Mouse (Mus musculus) embryonic fibroblast, embryonic 13.5 days (primary cell): ENCODE data around the gene Trnp1. TPM values are rescaled to one million over a fixed set of nuclear protein-coding genes. Genes with fewer than 3 reads are reported as not detected.

ENCODE experiments used
- H3K27ac ChIP-seq: 2 replicates; pipeline ENCODE4 v1.5.1; 2012; ENCODE audit warnings: low read length, control low read depth, inconsistent platforms; ENCODE audit not compliant: insufficient read depth
- H3K4me1 ChIP-seq: 2 replicates; pipeline ENCODE4 v1.6.1; 2011; ENCODE audit warnings: low read length; ENCODE audit not compliant: control insufficient read depth, insufficient read depth
- H3K4me3 ChIP-seq: 2 replicates; pipeline ENCODE4 v1.5.1; 2011; ENCODE audit warnings: mild to moderate bottlenecking, control low read depth, low read length; ENCODE audit not compliant: insufficient read depth
- CTCF ChIP-seq: IDR thresholded peaks from 2 replicates; pipeline ENCODE4 v1.5.1; 2011; ENCODE audit warnings: mild to moderate bottlenecking, control low read depth, low read length, moderate library complexity, borderline replicate concordance; ENCODE audit not compliant: insufficient read depth
- POLR2A ChIP-seq: IDR thresholded peaks from 2 replicates; pipeline ENCODE4 v1.6.1; 2011; ENCODE audit warnings: low read depth, mild to moderate bottlenecking, control low read depth, low read length, moderate library complexity
- polyA plus RNA-seq: library from polyadenylated mRNA; stranded (reverse); fragments of >200 nt; gene quantifications from 2 replicates; pipeline ENCODE4 v1.2.4, GENCODE M21; 2011; ENCODE audit warnings: low read depth; ENCODE audit not compliant: missing spikeins, insufficient read length

The Trnp1 gene
- polyA plus RNA-seq, 1 experiment, result 37.4 TPM

DNA sequence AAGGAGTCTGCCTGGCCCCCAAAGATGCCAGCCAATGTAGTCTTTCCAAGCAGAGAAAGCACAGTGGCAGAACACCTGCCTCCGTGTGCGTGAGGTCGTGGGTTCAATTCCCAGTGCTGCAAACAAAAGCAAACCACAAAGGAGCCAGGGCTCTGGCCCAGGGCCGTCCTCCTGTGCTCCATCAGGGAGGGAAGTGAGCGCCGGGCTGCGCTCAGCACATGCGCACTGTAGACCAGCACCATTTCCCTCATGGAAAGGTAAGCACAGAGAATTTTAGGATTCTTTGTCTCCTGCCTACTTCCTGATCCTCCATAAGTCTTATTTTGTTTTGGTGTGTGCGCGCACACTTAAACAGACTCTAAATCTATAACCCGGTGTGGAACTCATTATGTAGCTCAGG lies 50.4 kb downstream of the Trnp1 start:
- H3K4me3 ChIP-seq, result no peak overlapping the region
- H3K27ac ChIP-seq, result no peak overlapping the region
- TF ChIP-seq CTCF (no peak), POLR2A (no peak)
- peaks cover 8% of the 10 kb centered on the region; the same call in 1 of the 2 replicates for H3K4me1 ChIP-seq

DNA sequence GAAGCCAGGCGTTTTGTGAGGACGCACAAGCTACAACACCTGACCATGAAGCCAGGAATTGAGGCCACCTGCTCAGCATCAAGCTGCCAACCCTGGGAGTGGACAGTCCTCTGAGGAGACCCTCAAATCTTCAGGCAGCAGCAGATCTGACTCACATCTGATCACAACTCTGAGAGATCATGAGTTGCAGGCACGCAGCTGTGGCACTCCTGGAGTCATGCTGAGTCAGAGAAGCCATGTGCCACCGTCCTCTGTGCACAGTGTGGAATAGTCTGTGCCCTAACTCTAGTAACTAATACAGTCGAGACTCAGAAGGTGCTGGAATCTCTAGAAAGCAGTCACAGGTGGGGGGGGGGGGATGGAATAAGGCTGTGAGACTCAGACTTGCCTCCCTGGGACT lies 51.0 kb downstream of the Trnp1 start:
- TF ChIP-seq POLR2A, result no peak
- no peak for TF ChIP-seq CTCF
- Histone ChIP-seq H3K4me1 (peaks cover 8% of the 10 kb centered on the region; the same call in 1 of the 2 replicates), H3K27ac (no peak overlapping the region), H3K4me3 (no peak overlapping the region)

DNA sequence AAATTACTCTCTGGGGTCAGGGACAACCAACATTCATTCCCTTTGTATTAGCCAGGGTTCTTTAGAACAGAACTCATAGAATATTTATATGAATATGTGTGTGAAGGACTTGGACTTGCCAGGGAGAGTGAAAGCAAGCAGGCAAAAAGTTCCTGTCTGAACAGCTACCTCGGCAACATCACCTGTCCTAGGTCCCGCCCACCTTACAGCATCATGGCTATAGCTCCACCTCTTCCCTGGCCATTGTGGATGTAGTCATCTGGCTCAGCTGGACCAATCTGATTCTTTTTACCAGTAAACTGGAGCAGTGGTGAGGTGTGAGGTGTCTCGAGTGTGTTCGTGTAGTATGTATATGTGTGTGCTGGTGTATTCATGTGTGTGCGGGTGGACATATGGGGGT lies 52.6 kb downstream of the Trnp1 start:
- Histone ChIP-seq H3K27ac (no peak overlapping the region), H3K4me3 (no peak overlapping the region), H3K4me1 (peaks cover 8% of the 10 kb centered on the region; the same call in 1 of the 2 replicates)
- TF ChIP-seq POLR2A (no peak), CTCF (no peak)

- no peak for TF ChIP-seq POLR2A
- Histone ChIP-seq H3K27ac (no peak overlapping the region), H3K4me1 (peaks cover 8% of the 10 kb centered on the region; the same call in 1 of the 2 replicates), H3K4me3 (no peak overlapping the region)
These were observed 55.3 kb downstream of the Trnp1 start for GRCm38 (mm10) chr4:133443085-133443484.

GRCm38 (mm10) chr4:133442194-133442593 lies 56.2 kb downstream of the Trnp1 start:
- TF ChIP-seq CTCF, result no peak
- no peak for TF ChIP-seq POLR2A
- Histone ChIP-seq H3K27ac (no peak overlapping the region), H3K4me1 (peaks cover 4% of the 10 kb centered on the region; the same call in 1 of the 2 replicates), H3K4me3 (no peak overlapping the region)

Other genes starting within 250 kb of the Trnp1 start
- 1.1 and 3.9 TPM in 2 replicates for gene Sytl1, start 235.4 kb downstream of the Trnp1 start, polyA plus RNA-seq
- 37.8 and 47.7 TPM in 2 replicates for gene Tmem222, start 220.8 kb downstream of the Trnp1 start, polyA plus RNA-seq
- 21.2 and 21.7 TPM in 2 replicates for gene Wdtc1, start 145.1 kb downstream of the Trnp1 start, polyA plus RNA-seq
- gene Slc9a1, start 128.8 kb downstream of the Trnp1 start, polyA plus RNA-seq, result 26.2 and 34.7 TPM in 2 replicates
- 9.1 and 13.3 TPM in 2 replicates for gene Tent5b, start 18.4 kb downstream of the Trnp1 start, polyA plus RNA-seq
- gene Kdf1, start 20.4 kb upstream of the Trnp1 start, polyA plus RNA-seq, result not detected in 2 replicates
- 84.2 and 89.6 TPM in 2 replicates for gene Nudc, start 47.4 kb upstream of the Trnp1 start, polyA plus RNA-seq
- gene Nr0b2, start 54.8 kb upstream of the Trnp1 start, polyA plus RNA-seq, result not detected in 2 replicates
- 4.8 and 5.7 TPM in 2 replicates for gene Gpatch3, start 76.2 kb upstream of the Trnp1 start, polyA plus RNA-seq
- gene Gpn2, start 85.8 kb upstream of the Trnp1 start, polyA plus RNA-seq, result 10.9 and 12.2 TPM in 2 replicates
- 8.4 and 12.1 TPM in 2 replicates for gene Sfn, start 103.6 kb upstream of the Trnp1 start, polyA plus RNA-seq
- gene Zdhhc18, start 151.6 kb upstream of the Trnp1 start, polyA plus RNA-seq, result 28.8 and 31.3 TPM in 2 replicates
- 6.9 and 10.4 TPM in 2 replicates for gene Pigv, start 174.1 kb upstream of the Trnp1 start, polyA plus RNA-seq